Mouse (Mus musculus): ENCODE data around the gene Gpr107.
A peak's percentile ranks its signal among the peaks of the same experiment; 100 is the strongest.
"Not testable (repeated sequence)": the region's sequence is repeated elsewhere in the genome, so short reads cannot be mapped to it uniquely, and the experiment has no call there.

Gpr107 gene

DNA sequence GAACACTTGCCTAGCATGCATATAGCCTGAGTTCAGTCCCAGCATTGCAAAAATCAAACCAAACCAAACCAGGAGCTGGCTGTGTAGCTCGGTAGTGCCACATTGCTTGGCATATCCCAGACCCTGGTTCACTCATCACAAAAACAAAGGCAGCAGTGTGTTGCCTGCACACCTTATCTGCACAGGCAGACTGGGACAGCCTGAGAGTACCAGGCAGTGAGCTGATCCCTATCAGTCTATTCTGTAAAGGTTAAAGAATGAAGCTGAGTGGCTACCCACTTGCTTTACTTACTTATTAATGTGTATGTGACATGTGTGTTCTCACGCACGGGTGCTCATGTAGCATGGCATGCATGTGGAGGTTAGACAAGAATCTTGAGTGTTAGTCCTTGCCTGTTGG is 4.7 kb downstream of the Gpr107 start:
- DNase-seq (ENCODE audit: low spot score in 2 of 2), result no peak

GRCm38 (mm10) chr2:31160147-31160920 is 8.2 kb downstream of the Gpr107 start:
- no peak for DNase-seq (ENCODE audit: low spot score in 2 of 2)

DNA sequence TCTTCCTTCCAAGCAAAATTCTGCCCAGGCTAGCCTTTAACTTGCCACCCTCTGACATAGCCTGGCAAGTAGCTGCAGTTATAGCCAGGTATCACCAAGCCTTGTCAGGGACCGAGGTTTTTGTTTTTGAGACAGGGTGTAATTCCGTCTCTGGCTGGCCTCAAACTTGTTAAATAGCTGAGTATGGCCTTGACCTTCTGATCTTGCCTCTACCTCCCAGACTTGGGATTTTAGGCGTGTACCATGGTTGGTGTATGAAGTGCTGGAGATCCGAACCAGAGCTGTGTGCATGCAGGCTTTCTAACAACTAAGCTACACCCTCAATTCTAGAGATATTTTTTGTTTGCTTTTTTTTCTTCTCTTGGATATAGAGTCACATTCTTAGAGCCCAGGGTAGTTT is 9.5 kb downstream of the Gpr107 start:
- DNase-seq (ENCODE audit: low spot score in 2 of 2), result no peak

DNA sequence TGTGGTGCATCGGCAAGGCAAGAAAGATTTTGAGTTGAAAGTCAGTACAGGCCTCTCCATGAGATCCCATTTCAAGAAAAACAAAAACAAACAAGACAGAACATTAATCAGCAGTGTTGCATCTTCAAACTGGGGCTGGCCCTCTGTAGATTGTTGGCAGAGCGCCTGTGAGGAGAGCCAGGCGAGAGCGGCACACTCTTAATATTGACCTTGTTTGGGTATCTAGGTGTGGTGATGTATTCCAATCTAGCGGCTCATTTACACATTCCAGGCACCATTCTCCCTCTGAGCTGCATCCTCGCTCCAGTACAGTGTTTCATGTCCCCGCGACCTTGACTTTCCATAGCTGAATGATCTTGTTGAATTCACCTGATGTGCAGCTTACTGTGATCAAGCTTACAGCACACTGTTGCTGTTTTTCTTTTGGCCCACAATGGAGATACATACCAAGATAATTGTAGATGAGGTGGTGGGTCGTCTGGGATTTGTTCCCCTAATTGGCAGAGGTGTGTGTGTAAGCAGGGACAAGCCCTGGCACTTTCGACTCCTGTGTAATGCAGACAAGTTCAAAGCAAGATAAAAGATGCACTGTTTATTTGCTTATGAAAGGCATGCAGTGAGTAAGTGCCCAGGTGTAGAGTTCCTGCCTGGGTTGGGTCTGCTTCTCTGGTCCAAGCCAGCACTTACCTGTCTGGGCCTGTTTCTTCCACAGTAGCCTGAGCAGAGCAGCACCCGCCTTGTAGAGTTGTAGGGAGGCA is 11.4 kb downstream of the Gpr107 start:
- DNase-seq (ENCODE audit: low spot score in 2 of 2), result no peak

GRCm38 (mm10) chr2:31164841-31165455 is 12.8 kb downstream of the Gpr107 start:
- DNase-seq (ENCODE audit: low spot score in 2 of 2), result no peak

- no peak for DNase-seq (ENCODE audit: low spot score in 2 of 2)
These were observed 13.4 kb downstream of the Gpr107 start for GRCm38 (mm10) chr2:31165529-31165928.

GRCm38 (mm10) chr2:31167571-31167970 is 15.5 kb downstream of the Gpr107 start:
- DNase-seq (ENCODE audit: low spot score in 2 of 2), result not testable (repeated sequence)

- no peak for DNase-seq (ENCODE audit: low spot score in 2 of 2)
These were observed 16.9 kb downstream of the Gpr107 start for GRCm38 (mm10) chr2:31169001-31169400.

GRCm38 (mm10) chr2:31170164-31170563 is 18.0 kb downstream of the Gpr107 start:
- DNase-seq (ENCODE audit: low spot score in 2 of 2), result no peak

- DNase-seq (ENCODE audit: low spot score in 2 of 2), result no peak
These were observed 19.9 kb downstream of the Gpr107 start for GRCm38 (mm10) chr2:31172001-31172400.

- no peak for DNase-seq (ENCODE audit: low spot score in 2 of 2)
These were observed 20.4 kb downstream of the Gpr107 start for GRCm38 (mm10) chr2:31172536-31172935.

GRCm38 (mm10) chr2:31173290-31173689 is 21.2 kb downstream of the Gpr107 start:
- peak in 1 of 2 experiments; percentile 44 for DNase-seq (ENCODE audit: low spot score in 2 of 2)

- DNase-seq (ENCODE audit: low spot score in 2 of 2), result peak in 1 of 2 experiments; percentile 44
These were observed 26.5 kb downstream of the Gpr107 start for GRCm38 (mm10) chr2:31178593-31178992.

DNA sequence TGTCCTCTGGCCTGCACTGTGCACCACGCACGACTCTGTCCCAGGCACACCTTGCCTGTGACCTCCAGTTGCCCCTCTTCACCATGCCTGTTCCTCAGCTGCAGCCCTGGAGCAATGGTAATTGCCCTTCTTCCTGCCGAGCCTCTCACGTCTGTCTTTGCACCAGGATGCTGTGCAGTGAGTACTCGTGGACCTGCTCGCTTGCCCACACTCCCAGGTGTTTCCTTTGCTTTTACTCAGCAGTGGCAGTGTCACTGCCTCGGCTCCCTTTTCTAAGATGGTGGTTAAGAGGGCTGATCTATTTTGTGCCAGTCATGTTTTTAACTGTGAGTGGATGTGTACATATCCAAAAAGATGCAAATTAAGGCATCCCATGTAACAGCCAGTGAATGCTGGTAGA is 27.4 kb downstream of the Gpr107 start:
- DNase-seq (ENCODE audit: low spot score in 2 of 2), result no peak

DNA sequence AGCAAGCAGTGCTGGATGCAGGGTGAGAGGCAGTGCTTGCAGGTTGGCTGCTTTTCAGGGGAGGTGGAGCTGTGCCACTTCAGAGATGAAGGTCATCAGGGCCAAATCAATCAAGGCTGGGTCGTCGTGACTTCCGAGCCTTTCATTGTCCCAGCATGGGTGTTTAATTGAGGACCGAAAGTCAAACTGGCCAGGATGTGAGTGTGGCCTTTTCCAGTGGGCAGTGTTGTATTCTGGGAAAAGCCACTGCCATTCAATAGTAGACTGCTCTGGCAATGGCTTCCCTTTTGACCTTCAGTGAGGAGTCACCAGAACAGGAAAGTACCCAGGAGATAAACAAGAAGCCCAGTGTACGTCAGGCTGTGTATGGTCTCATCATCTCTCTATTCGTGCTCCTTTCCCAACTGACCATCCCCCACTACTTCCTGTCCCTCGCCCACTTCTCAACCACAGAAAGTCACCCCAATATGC is 28.0 kb downstream of the Gpr107 start:
- DNase-seq (ENCODE audit: low spot score in 2 of 2), result no peak

GRCm38 (mm10) chr2:31182786-31183330 is 30.7 kb downstream of the Gpr107 start:
- DNase-seq (ENCODE audit: low spot score in 2 of 2), result no peak

DNA sequence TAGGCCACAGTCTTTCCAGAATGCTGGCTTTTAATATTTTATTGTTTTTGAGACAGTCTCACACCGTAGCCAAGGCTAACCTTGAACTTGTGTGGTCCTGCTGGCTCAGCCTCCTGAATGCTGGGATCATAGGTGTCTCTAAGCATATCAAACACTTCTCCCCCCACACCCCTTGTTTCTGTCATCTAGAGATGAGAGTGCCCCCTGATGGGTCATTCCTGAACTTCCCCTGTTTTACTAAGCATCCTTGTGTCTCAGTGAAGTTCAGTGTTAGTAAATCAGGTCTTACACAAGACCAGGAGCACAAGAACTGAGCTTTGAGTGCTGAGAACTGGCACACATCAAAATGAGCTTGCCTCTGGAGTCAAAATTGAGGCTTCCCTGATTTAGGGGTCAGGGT is 31.7 kb downstream of the Gpr107 start:
- peak in 1 of 2 experiments; percentile 35 for DNase-seq (ENCODE audit: low spot score in 2 of 2)

GRCm38 (mm10) chr2:31188691-31189090 is 36.6 kb downstream of the Gpr107 start:
- DNase-seq (ENCODE audit: low spot score in 2 of 2), result no peak

DNA sequence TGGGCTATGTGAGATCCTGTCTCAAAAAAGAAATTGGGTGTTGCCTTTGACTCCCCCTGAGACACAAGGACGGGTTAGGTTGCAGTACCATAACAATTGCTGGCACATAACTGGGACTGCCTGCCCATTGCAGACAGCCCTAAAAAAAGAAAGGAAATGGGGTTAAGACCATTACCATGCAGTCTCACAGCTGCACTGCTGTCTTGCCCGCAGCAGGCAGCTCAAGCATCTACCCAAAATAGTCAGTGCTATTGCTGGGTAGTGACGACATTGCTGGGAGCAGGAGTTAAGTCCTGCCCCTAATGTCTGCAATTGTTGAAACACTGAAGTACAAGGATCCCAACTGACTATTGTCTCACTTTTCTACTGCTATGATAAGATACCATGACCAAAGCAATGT is 37.5 kb downstream of the Gpr107 start:
- DNase-seq (ENCODE audit: low spot score in 2 of 2), result no peak

GRCm38 (mm10) chr2:31191765-31192164 is 39.6 kb downstream of the Gpr107 start:
- DNase-seq (ENCODE audit: low spot score in 2 of 2), result no peak

DNA sequence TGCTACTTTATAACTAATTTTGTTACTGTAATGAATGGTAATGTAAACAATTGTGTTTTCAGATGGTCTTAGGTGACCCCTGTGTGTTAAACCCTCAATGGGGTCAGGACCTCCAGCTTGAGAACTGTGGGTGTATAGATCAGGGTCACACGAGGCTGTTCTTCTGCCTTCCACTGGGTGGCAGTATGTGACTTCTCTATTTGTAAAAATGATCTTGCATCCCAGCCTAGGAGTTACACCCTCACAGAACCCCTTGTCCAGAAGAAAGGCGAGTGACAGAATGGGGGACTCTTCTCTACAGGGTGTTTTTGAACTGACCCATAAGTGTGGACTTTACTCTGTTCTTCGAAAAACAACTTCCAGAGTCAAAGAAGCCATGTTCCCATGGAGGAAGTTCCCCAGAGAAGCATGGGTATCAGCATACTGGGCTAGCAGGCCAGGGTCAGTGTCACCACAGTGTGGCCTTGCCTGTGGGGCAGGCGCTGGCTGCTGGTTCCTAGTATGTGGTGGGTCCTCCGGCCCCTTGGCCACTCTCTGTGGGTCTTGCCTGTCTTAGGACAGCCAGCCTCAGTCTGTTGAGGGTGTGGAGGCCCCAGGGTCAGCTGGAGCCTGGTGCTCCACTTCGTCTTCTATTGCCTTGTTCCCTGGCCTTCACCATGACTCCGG is 42.4 kb downstream of the Gpr107 start:
- peak; percentile 18 to 38 for DNase-seq (ENCODE audit: low spot score in 2 of 2)

DNA sequence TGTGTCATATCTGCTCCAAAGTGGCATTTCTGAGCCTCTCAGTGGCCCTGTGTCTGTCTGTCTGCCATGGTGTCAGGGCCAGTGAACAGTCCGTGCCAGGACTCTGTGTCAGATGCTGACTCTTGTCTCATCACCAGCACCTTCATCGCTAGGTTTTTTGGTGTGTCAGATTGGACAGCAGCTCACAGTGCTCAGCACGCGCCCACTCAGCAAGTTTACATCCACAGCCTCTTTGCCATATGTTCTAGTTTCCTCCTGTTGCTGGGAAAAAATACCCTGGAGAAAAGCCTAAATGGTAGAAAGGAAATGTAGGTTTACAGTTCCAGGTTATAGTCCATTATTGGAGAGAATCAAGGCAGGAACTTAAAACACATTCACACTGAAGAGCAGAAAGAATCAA is 46.5 kb downstream of the Gpr107 start:
- no peak for DNase-seq (ENCODE audit: low spot score in 2 of 2)

Measured in spleen, postnatal 10 days (tissue).